Comparison of ENCODE assay signal across 17 mouse cellular contexts in genomic region chr3:136892140-136892539, GRCm38 (mm10).
A peak's percentile ranks its signal among the peaks of the same experiment; 100 is the strongest.
DNase-seq lines count a peak whose midpoint lies in the region; TF ChIP-seq lines count a peak whose summit lies in the region.
"Had no signal": no experiment of that assay in that cellular context is flagged by ENCODE, and none has a peak within 500 bp of the region (broad histone marks: within the 10 kb centered on the region; RNA-seq: fewer than 3 reads in every experiment).

No protein-coding gene starts in this region.

- DNase-seq in cerebellum, adult 9-10 months, result peak; percentile 45
- no peak for DNase-seq in cerebellum, postnatal 4 days (ENCODE audit: low spot score in 2 of 2)
- DNase-seq in gastrocnemius, postnatal 14 days, result peak; percentile 14
- DNase-seq in gastrocnemius, adult 2 months, result no peak
- DNase-seq in layer of hippocampus, adult 2 months (ENCODE audit: low spot score in 2 of 2), result no peak
- DNase-seq in layer of hippocampus, adult 9-11 months, result no peak
- DNase-seq in spleen, adult 18-20 months, result no peak
- DNase-seq: adrenal gland, postnatal 14 days; cerebellum, adult 8-10 months; heart, postnatal 10 days; heart, postnatal 4 days; kidney, adult 8-10 months had no signal

- intact Hi-C loops in gastrocnemius, postnatal 14 days (cut with DNase I; ENCODE audit: low total_unique reads), result no loop called here
- intact Hi-C loops in gastrocnemius, adult 2 months (cut with DNase I), result no loop called here

- no peak overlapping the region for H3K4me3 ChIP-seq in gastrocnemius, adult 2 months
- no peak overlapping the region for H3K4me3 ChIP-seq in layer of hippocampus, adult 2 months
- H3K4me3 ChIP-seq: embryonic facial prominence, embryonic 15.5 days; erythroblast, embryonic 14.5 days; forebrain, embryonic 10.5 days; heart, embryonic 10.5 days had no signal

- TF ChIP-seq CTCF in gastrocnemius, adult 2 months (IDR thresholded peaks at IDR 0.05), result no peak
- no peak for TF ChIP-seq CTCF in layer of hippocampus, adult 2 months (conservative IDR thresholded peaks at IDR 0.05)

- no peak overlapping the region for H3K27ac ChIP-seq in gastrocnemius, adult 2 months
- H3K27ac ChIP-seq in layer of hippocampus, adult 2 months, result peak overlapping the region; percentile 79; the same call in 1 of the 2 replicates
- H3K27ac ChIP-seq: embryonic facial prominence, embryonic 15.5 days; forebrain, embryonic 10.5 days; heart, embryonic 10.5 days; hindbrain, embryonic 14.5 days had no signal

Comparison
In these comparisons a context has a peak if more than half of its experiments do, and no peak if none do; other contexts are left out.
1. DNase-seq: peak in cerebellum, adult 9-10 months (single experiment) and gastrocnemius, postnatal 14 days (single experiment); none in cerebellum, postnatal 4 days (0 of 2), gastrocnemius, adult 2 months (single experiment), layer of hippocampus, adult 2 months (0 of 2), layer of hippocampus, adult 9-11 months (single experiment) and spleen, adult 18-20 months (0 of 2).